Mouse (Mus musculus) fat pad, adult 2 months (tissue): ENCODE results near the gene Grb2.
"Not testable (repeated sequence)": the region's sequence is repeated elsewhere in the genome, so short reads cannot be mapped to it uniquely, and the experiment has no call there.

ENCODE experiments used
- DNase-seq: peaks from one replicate; pipeline ENCODE4 v3.0.0-alpha.2; 2011; ENCODE audit warnings: low read depth, low spot score; ENCODE audit errors: extremely low read depth

Gene Grb2

GRCm38 (mm10) chr11:115651680-115652079 lies 56.7 kb downstream of the Grb2 start:
- DNase-seq = no peak

DNA sequence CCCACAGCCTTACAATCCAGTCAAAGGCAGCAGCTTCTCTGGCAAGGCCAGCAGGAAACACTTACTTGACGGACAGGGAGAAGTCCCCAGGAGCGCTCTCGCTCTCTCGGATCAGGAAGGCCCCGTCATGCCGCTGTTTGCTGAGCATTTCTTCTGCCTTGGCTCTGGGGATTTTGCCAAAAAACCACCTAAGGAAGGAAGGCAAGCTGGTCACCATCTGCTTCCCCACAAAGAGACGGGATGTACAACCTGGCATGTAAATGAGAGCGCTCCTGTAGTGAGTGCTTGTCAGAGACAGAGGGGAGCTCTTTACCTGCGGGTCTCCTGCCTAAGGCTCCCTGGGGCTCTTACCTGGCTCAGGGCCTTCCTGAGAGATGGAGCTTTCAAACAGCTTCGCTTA lies 58.7 kb downstream of the Grb2 start:
- DNase-seq = no peak

GRCm38 (mm10) chr11:115647459-115647858 lies 60.9 kb downstream of the Grb2 start:
- DNase-seq = no peak

DNA sequence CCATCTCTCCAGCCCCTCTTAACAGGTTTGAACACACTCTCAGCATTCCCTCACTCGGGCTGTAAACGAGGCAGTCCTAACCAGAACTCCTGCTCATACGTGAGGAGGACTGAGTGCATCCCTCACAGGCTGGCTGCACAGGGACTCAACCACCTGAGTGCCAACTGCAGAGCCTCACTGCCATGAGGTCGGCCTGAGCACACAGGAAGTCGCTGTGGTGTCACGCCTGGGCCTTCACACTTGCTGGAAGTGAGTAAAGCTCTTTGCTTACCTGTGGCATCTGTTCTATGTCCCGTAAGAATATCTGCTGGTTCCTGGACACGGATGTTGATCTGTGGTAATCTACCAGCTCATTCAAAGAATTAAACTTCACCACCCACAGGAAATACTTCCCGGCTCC lies 62.0 kb downstream of the Grb2 start:
- no peak for DNase-seq

GRCm38 (mm10) chr11:115645498-115645897 lies 62.9 kb downstream of the Grb2 start:
- not testable (repeated sequence) for DNase-seq

- DNase-seq = no peak
Measured at GRCm38 (mm10) chr11:115644308-115644707, 64.1 kb downstream of the Grb2 start.

GRCm38 (mm10) chr11:115643265-115643664 lies 65.1 kb downstream of the Grb2 start:
- no peak for DNase-seq

DNA sequence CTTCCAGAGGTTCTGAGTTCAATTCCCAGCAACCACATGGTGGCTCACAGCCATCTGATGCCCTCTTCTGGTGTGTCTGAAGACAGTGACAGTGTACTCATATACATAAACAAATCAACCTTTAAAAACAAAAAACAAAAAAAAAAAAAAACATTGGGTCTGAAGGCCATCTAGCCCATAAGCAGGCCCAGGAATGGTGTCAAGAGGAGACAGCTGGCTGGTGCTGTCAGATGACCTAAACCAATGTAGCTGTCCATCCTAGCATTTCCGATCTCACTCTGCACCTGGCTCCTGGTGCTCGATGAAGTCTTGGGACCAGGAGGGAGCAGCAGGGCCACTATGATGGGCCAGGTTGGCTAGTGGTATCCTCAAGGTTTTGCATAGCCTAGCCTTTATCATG lies 65.7 kb downstream of the Grb2 start:
- DNase-seq = no peak

DNA sequence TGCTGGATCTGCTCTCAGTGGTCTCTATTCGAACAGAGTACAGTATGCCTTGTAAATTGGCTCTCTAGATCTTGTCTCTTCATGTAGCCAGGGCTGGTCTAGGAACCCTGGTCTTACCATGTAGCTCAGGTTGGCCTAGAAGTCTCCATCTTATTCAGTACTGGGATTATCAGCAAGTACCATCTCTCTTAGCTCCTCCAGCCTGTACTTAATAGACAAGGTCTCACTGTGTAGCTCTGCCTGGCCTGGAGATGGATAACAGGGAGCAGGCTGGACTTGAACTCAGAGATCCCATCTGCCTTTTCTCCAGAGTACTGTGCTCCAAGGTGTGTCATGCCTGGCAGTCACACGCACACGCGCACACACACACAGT lies 66.7 kb downstream of the Grb2 start:
- no peak for DNase-seq

- no peak for DNase-seq
Measured at GRCm38 (mm10) chr11:115640978-115641663, 67.3 kb downstream of the Grb2 start.

GRCm38 (mm10) chr11:115640311-115640828 lies 68.0 kb downstream of the Grb2 start:
- DNase-seq = no peak

GRCm38 (mm10) chr11:115639540-115639939 lies 68.9 kb downstream of the Grb2 start:
- no peak for DNase-seq

GRCm38 (mm10) chr11:115638498-115639409 lies 69.6 kb downstream of the Grb2 start:
- DNase-seq = no peak

- DNase-seq = no peak
Measured at GRCm38 (mm10) chr11:115636960-115637359, 71.4 kb downstream of the Grb2 start.

GRCm38 (mm10) chr11:115635484-115635883 lies 72.9 kb downstream of the Grb2 start:
- DNase-seq = no peak

DNA sequence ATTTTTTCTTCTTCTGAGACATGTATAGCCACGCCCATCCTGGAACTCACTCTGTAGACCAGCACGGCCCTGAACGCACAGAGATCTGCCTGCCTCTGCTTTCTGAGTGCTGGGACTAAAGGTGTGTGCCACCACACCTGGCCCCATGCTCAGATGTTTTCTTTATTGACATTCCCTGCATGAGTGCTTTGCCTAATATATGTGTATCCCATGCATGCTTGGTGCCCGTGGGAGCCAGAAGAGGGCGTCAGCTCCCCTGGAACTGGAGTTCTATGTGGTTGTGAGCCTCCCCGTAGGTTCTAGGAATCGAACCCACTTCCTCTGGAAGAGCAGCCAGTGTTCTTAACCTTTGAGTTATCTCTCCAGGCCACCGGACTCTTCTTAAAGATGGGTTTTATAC lies 73.4 kb downstream of the Grb2 start:
- no peak for DNase-seq

DNA sequence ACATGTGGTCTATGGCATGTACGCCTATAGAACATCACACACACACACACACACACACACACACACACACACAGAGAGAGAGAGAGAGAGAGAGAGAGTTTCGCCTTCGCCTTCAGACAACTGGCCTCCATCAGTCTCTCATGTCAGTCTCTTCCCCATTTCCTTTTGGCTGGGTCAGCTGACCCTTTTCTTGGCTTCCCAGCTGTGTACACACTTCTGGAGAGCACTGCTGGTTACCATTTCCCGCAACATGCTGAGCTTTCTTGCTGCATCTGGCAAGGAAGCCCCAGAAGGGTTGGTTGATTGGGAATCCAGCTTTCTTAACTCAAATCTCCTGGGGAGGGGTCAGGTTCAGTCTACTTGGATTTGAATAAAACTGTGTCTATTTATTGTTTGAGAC lies 74.3 kb downstream of the Grb2 start:
- no peak for DNase-seq

- no peak for DNase-seq
Measured at GRCm38 (mm10) chr11:115632862-115633261, 75.5 kb downstream of the Grb2 start.

- no peak for DNase-seq
Measured at GRCm38 (mm10) chr11:115632247-115632646, 76.2 kb downstream of the Grb2 start.

- DNase-seq = no peak
Measured at GRCm38 (mm10) chr11:115631505-115631890, 76.9 kb downstream of the Grb2 start.

DNA sequence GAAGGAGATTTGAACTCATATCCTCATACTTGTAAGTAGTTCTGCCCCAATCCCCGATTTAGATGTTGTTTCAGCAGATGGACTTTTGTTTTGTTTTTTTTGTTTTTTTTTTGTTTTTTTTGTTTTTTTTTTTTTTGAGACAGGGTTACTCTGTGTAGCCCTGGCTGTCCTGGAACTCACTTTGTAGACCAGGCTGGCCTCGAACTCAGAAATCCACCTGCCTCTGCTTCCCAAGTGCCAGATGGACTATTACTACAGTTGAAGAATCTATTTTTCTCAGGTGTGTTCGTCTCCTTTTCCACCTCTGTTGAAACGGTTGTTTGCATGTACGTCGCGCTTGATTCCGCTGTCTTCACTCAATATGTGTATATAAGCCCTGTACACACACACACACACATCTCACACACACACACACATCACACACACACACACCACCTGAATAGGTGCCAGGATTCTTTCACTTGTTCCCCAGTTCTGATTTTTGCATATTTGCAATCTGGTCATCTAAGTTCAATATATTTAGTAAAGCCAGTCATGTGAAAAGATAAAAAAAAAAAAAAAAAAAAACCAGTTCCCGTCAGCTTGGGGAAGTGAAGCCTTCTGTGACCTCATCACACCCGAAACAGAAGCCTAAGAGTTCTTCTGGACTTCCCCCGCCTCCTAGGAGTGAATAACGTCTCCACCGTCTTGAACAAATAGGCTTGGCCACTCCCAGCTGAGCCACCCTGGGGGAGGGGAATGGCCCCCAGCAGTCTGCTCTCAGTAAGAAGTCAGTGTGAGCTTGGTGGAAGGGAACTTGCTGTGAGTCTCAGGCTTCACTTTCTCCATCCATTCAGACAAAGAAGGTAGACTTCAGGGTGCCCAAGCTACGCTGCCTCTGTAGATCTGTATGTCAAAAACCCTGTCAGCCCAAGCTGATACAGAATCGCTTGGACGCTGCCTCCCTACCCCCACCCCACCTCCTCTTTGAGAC lies 77.6 kb downstream of the Grb2 start:
- DNase-seq = no peak
